Mouse (Mus musculus): ENCODE results near the gene Agtpbp1.

GRCm38 (mm10) chr13:59603096-59603495 is 18.1 kb upstream of the Agtpbp1 start:
- TF ChIP-seq CTCF (IDR thresholded peaks at IDR 0.05; ENCODE audit: extremely low read depth, insufficient read depth, insufficient read length, insufficient replicate concordance), result no peak
- no peak for TF ChIP-seq POLR2A (IDR thresholded peaks at IDR 0.05; ENCODE audit: low read depth, low read length)
